Mouse (Mus musculus) mature B cell (primary cell): ENCODE measurements around the gene Olfr785.
"Not testable (repeated sequence)": the region's sequence is repeated elsewhere in the genome, so short reads cannot be mapped to it uniquely, and the experiment has no call there.

Source experiments
- in situ Hi-C: fragments of 300-500 bp; cut with MboI; formaldehyde crosslinking; loops from 2 replicates; pipeline ENCODE4 v1.14.3; 2019

The Olfr785 gene

GRCm38 (mm10) chr10:129405126-129405525 is at the start of gene Olfr785:
TSS of gene Olfr785 (plus strand) at chr10:129405426.
- in situ Hi-C loops = no loop called here

GRCm38 (mm10) chr10:129356496-129356895 is 48.7 kb upstream of the Olfr785 start:
- in situ Hi-C loops = not testable (repeated sequence)

GRCm38 (mm10) chr10:129357307-129357706 is 47.9 kb upstream of the Olfr785 start:
- in situ Hi-C loops = no loop called here

GRCm38 (mm10) chr10:129374051-129374450 is 31.2 kb upstream of the Olfr785 start:
- in situ Hi-C loops = not testable (repeated sequence)

GRCm38 (mm10) chr10:129383783-129384182 is 21.4 kb upstream of the Olfr785 start, which contains the start of gene Olfr784:
TSS of gene Olfr784 (plus strand) at chr10:129384083.
- in situ Hi-C loops = no loop called here

GRCm38 (mm10) chr10:129400892-129401291 is 4.3 kb upstream of the Olfr785 start:
- in situ Hi-C loops = no loop called here

- in situ Hi-C loops = no loop called here
Observed at GRCm38 (mm10) chr10:129427006-129427405, 21.8 kb downstream of the Olfr785 start, which contains the start of gene Olfr786. TSS of gene Olfr786 (plus strand) at chr10:129427306.
